Mouse (Mus musculus) G1E (cell line): ENCODE results near the gene Tnnt2. TPM values are rescaled to one million over a fixed set of nuclear protein-coding genes. Genes with fewer than 3 reads are reported as not detected.

ENCODE experiments used
- ATAC-seq: 2 replicates; pipeline ENCODE4 v1.8.0; 2016; ENCODE audit warnings: mild to moderate bottlenecking; ENCODE audit not compliant: insufficient number of reproducible peaks, poor library complexity, low FRiP score, severe bottlenecking; ENCODE audit errors: extremely low read depth
- DNase-seq: peaks from one replicate; pipeline ENCODE4 v3.0.0; 2012; ENCODE audit warnings: low spot score
- H3K27me3 ChIP-seq: 2 replicates; pipeline ENCODE4 v1.6.1; 2012; ENCODE audit warnings: mild to moderate bottlenecking, low read length, inconsistent platforms; ENCODE audit not compliant: insufficient read depth
- H3K36me3 ChIP-seq: replicated peaks from 2 replicates; pipeline ENCODE3; 2012; ENCODE audit warnings: mild to moderate bottlenecking, inconsistent platforms
- H3K4me1 ChIP-seq: 2 replicates; pipeline ENCODE4 v1.6.1; 2012; ENCODE audit warnings: low read depth, low read length, inconsistent platforms, mixed read lengths; ENCODE audit not compliant: insufficient read depth
- H3K4me3 ChIP-seq: 2 replicates; pipeline ENCODE4 v1.5.1; 2012; ENCODE audit warnings: low read depth, mild to moderate bottlenecking, inconsistent platforms, low read length, moderate library complexity, mixed read lengths
- H3K9me3 ChIP-seq: replicated peaks from 2 replicates; pipeline ENCODE4 v1.6.1; 2012; ENCODE audit warnings: inconsistent platforms
- CTCF ChIP-seq: IDR thresholded peaks from 2 replicates; pipeline ENCODE4 v1.5.1; 2012; ENCODE audit warnings: low read depth, low read length, inconsistent platforms, mixed read lengths
- GATA1 ChIP-seq: IDR thresholded peaks from 2 replicates; pipeline ENCODE4 v1.6.1; 2012; ENCODE audit warnings: borderline replicate concordance, low read length, inconsistent platforms, mixed read lengths
- GATA2 ChIP-seq: IDR thresholded peaks from 2 replicates; pipeline ENCODE4 v1.6.1; 2012; ENCODE audit warnings: low read depth, low read length, inconsistent platforms, borderline replicate concordance
- POLR2AphosphoS5 ChIP-seq: IDR thresholded peaks from 2 replicates; pipeline ENCODE4 v1.6.1; 2012; ENCODE audit warnings: low read depth, low read length, inconsistent platforms; ENCODE audit not compliant: insufficient replicate concordance
- TAL1 ChIP-seq: conservative IDR thresholded peaks from 2 replicates; pipeline ENCODE4 v1.6.1; 2012; ENCODE audit warnings: low read depth, low read length, inconsistent platforms, mixed read lengths
- polyA plus RNA-seq: library from polyadenylated mRNA; stranded (reverse); fragments of >175 nt; gene quantifications from 2 replicates; pipeline ENCODE4 v1.2.3, GENCODE M21; 2012
- total RNA-seq, 2 experiments: library from RNA; stranded (forward) in 1 of 2; stranded (reverse) in 1 of 2; fragments of 200-1000 nt in 1 of 2; fragments of >200 nt in 1 of 2; fragmentation: Nextera tagmentation in 1 of 2; gene quantifications; 2 replicates each; pipeline ENCODE4 v1.2.3; 2014 to 2017

Gene Tnnt2
- total and polyA plus RNA-seq, 3 experiments = 0.38 TPM; not detected in 2

- Histone ChIP-seq H3K4me1 (no peaks in the 10 kb centered on the region), H3K27me3 (peaks cover 14% of the 10 kb centered on the region), H3K4me3 (no peak overlapping the region), H3K36me3 (no peaks in the 10 kb centered on the region), H3K9me3 (no peaks in the 10 kb centered on the region)
- ATAC-seq (no peak), DNase-seq (no peak)
- TF ChIP-seq CTCF (no peak), GATA2 (no peak), GATA1 (no peak), POLR2AphosphoS5 (no peak), TAL1 (no peak)
Measured at GRCm38 (mm10) chr1:135834206-135834859, 1.8 kb upstream of the Tnnt2 start.

DNA sequence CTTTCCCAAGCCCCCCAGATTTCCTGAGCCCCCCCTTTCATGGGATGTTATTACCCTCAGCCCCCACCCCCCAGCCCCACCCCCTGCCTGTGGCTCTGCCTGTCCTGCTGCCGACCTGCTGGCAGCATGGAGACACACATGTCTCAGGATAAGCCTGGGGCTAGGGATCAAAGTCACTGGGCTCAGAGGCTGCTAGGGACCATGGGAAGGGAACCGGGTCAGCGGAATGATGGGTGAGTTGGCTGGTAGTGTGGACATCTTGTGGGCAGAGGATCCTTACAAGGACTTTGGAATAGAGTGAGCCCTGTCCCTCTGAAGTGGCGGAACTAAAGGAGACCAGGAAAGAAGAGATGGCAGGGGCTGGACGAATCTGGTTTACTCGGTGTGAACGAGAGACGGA lies 1.2 kb upstream of the Tnnt2 start:
- DNase-seq = no peak
- H3K4me1 ChIP-seq = no peaks in the 10 kb centered on the region
- no peaks in the 10 kb centered on the region for H3K36me3 ChIP-seq
- H3K27me3 ChIP-seq = peaks cover 14% of the 10 kb centered on the region
- H3K4me3 ChIP-seq = no peak overlapping the region
- TF ChIP-seq GATA2 = no peak
- H3K9me3 ChIP-seq = no peaks in the 10 kb centered on the region
- no peak for ATAC-seq

GRCm38 (mm10) chr1:135838626-135839025 lies 2.5 kb downstream of the Tnnt2 start:
- no peak overlapping the region for H3K4me3 ChIP-seq
- TF ChIP-seq CTCF = no peak
- no peak for ATAC-seq
- DNase-seq = no peak
- no peaks in the 10 kb centered on the region for H3K36me3 ChIP-seq
- H3K4me1 ChIP-seq = no peaks in the 10 kb centered on the region
- peaks cover 19% of the 10 kb centered on the region for H3K27me3 ChIP-seq
- no peaks in the 10 kb centered on the region for H3K9me3 ChIP-seq

- Histone ChIP-seq H3K4me1 (no peaks in the 10 kb centered on the region), H3K27me3 (peaks cover 20% of the 10 kb centered on the region), H3K9me3 (no peaks in the 10 kb centered on the region), H3K4me3 (no peak overlapping the region), H3K36me3 (no peaks in the 10 kb centered on the region)
- DNase-seq (no peak), ATAC-seq (no peak)
- TF ChIP-seq GATA1 (no peak), GATA2 (no peak)
Measured at GRCm38 (mm10) chr1:135839065-135839464, 2.9 kb downstream of the Tnnt2 start.

DNA sequence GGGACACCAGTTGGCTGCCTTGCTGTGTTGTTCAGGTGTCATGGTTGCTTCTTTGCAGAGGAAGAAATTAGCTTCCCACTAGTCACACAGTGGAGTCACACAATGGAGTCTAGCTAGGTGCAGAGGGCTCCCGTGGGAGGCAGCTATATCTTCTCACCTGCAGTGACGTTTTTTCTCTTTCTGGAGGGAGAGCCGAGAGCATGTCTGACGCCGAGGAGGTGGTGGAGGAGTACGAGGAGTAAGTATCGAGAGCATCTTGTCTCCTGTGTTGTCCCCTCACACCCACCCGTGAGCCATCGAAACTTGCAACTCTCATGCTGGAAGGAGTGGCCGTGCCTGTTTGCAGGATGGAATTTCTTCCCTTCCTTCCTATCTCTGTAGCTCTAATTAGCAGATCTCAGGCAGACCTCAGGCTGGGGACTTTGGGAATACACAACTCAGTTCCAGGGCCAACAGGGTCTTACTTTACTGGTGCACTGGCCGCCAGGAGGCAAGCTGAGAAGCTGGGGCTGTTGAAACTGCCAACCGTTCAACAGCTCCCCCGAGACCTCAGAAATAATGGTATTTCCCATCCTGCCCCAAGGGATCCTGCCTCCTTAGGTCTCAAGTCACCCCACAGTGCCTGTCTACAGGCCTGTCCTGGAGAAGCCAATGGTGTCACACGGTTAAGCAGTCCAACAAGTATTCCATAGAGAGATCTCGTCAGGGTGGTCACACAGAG lies 4.7 kb downstream of the Tnnt2 start:
- H3K27me3 ChIP-seq = peaks cover 22% of the 10 kb centered on the region
- H3K36me3 ChIP-seq = no peaks in the 10 kb centered on the region
- ATAC-seq = no peak
- H3K4me3 ChIP-seq = no peak overlapping the region
- no peak for TF ChIP-seq POLR2AphosphoS5
- no peak for TF ChIP-seq TAL1
- TF ChIP-seq GATA2 = no peak
- DNase-seq = no peak
- H3K9me3 ChIP-seq = no peaks in the 10 kb centered on the region
- H3K4me1 ChIP-seq = no peaks in the 10 kb centered on the region

DNA sequence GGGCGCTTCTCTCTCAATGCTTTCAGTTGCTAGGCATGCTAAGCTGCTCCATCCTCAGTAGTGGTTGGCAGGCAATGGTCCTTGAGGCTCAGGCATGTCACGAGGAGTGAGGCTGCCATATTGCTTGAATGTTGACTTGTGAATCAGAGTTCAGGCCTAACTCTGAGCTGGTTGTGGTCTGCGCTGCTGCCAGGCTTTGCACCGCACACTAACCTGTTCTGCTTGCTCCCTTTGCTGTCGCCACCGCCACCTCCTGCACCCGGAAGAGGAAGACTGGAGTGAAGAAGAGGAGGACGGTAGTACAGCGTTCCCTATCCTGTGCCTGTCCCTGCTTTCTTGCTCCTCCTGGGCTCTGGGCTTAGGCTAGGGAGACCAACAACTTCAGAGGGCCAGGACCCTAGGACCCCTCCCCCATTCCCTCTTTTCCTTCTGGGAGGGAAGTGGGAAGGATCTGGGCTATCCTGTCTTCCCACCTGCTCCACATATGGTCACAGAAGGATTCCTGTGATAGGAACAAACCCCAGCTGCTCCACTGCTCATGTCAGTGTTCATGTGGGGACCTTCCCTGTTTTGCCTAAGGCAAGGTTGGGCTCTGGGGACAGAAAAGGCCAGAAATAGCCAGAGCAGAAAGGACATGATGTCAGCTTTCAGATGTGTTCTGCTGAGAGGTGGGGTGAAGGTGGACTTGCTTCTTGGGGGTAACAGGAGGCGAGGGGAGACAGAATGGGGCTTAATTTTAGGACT lies 7.5 kb downstream of the Tnnt2 start:
- no peaks in the 10 kb centered on the region for H3K36me3 ChIP-seq
- no peaks in the 10 kb centered on the region for H3K9me3 ChIP-seq
- TF ChIP-seq GATA2 (no peak), CTCF (no peak), TAL1 (no peak), GATA1 (no peak), POLR2AphosphoS5 (no peak)
- no peaks in the 10 kb centered on the region for H3K4me1 ChIP-seq
- DNase-seq = no peak
- peaks cover 31% of the 10 kb centered on the region for H3K27me3 ChIP-seq
- ATAC-seq = no peak
- H3K4me3 ChIP-seq = no peak overlapping the region

- no peaks in the 10 kb centered on the region for H3K4me1 ChIP-seq
- ATAC-seq (no peak), DNase-seq (no peak)
- H3K36me3 ChIP-seq = no peaks in the 10 kb centered on the region
- H3K9me3 ChIP-seq = no peaks in the 10 kb centered on the region
- H3K4me3 ChIP-seq = no peak overlapping the region
- H3K27me3 ChIP-seq = peaks cover 31% of the 10 kb centered on the region
- TF ChIP-seq CTCF = no peak
- TF ChIP-seq GATA1 = no peak
- no peak for TF ChIP-seq TAL1
- no peak for TF ChIP-seq POLR2AphosphoS5
- TF ChIP-seq GATA2 = no peak
Measured at GRCm38 (mm10) chr1:135844481-135844880, 8.3 kb downstream of the Tnnt2 start.
